Mouse (Mus musculus): ENCODE measurements around the gene Sidt2.

The Sidt2 gene

GRCm38 (mm10) chr9:45955107-45955963 is at the start of gene Sidt2:
Sidt2 (minus strand) TSS chr9:45955258.
- peak; percentile 87 for DNase-seq (ENCODE audit: low read depth)

DNA sequence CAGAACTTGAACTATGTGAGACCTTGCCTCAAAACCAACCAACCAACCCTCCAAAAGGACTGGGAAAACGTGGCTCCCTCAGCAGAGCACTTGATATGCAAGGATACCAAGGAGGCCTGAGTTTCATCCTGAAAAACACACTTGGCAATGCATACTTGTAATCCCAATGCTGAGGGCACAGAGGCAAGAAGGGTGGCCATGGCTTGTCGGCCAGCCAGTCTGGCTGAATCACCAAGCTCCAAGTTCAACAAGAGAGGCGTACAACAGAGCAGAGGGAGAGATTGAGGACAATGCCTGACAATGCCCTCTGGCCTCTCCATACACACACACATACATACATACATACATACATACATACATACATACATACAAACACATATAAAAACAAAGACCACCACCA is 49.5 kb upstream of the Sidt2 start:
- DNase-seq (ENCODE audit: low read depth): no peak

GRCm38 (mm10) chr9:46003729-46004128 is 48.7 kb upstream of the Sidt2 start:
- DNase-seq (ENCODE audit: low read depth): peak; percentile 69

DNA sequence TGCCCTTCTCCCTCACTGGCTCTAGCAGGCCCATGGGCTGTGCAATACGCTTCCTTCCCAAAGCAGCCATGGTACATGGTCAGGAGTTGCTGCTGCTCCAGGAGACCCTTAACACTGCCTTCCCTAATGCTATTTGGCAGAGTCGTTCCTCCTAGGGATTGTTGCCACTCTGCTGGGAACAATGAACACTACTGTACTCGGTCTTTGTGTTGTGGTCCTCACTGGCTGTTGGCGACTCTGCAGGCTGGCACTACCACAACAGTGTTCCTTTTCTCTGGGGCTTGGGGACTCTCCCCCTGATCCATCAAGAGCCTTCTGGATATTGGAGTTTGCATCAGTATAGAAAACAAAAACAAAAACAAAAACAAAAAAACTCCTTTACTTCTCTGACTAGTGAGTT is 44.0 kb upstream of the Sidt2 start:
- DNase-seq (ENCODE audit: low read depth): no peak

DNA sequence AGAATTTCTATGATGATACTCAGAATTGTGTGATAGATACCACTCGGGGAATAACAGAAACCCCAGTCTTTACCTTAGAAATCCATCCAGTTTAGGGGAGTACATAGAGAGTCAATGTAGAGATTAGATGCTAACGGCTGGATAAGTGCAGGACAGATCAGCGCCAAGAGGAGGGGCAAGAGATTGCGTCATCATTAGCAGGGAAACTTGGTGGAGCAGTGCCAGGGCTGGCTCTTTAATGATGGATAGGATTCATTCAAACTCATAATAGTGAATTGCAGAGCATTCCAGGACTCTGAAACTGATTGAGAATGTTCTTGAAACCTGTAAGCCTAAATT is 30.1 kb upstream of the Sidt2 start:
- DNase-seq (ENCODE audit: low read depth): peak; percentile 73

DNA sequence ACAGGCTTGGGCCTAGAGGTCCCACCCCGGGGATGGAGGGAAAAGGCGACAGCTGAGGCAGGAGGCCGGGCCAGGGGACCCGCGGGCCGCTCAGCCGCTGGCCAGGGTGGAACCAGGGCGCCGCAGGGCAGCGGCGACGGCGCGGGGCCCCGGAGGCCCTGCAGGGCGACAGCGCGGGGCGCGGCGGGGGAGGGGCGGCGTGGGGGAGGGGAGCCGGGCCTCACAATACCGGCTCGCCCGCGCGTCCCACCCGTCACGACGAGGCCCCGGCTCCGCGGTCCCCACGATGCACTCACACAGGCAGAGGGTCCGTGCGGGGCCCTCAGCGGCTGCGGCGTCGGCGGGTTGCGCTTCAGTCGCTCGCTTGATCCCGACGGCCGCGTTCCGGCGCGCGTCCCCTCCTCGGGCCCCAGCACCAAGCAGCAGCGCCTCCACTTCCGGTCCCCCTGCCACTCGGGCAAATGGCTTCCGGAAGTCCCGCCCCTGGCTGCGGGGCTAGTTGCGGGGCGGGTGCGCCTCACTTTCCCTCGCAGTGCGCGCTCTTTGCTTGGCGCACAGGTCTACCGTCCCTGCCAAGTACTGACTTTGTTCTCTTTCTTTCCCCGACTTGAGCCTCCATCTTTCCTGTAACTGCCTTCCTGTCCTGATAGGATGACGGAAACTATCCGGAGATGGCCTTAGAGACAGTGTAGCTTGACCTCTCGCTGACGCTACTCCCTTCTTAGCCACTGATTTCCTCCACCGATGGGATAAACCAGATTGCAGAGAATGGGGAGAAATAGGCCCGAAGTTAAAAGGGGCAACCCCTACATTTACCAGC is 29.6 kb upstream of the Sidt2 start:
- peak; percentile 84 for DNase-seq (ENCODE audit: low read depth)

- peak; percentile 64 for DNase-seq (ENCODE audit: low read depth)
Measured at GRCm38 (mm10) chr9:45983676-45984408, 28.8 kb upstream of the Sidt2 start.

- DNase-seq (ENCODE audit: low read depth): peak; percentile 43
Measured at GRCm38 (mm10) chr9:45981331-45981730, 26.3 kb upstream of the Sidt2 start.

GRCm38 (mm10) chr9:45980611-45981010 is 25.6 kb upstream of the Sidt2 start:
- DNase-seq (ENCODE audit: low read depth): no peak

DNA sequence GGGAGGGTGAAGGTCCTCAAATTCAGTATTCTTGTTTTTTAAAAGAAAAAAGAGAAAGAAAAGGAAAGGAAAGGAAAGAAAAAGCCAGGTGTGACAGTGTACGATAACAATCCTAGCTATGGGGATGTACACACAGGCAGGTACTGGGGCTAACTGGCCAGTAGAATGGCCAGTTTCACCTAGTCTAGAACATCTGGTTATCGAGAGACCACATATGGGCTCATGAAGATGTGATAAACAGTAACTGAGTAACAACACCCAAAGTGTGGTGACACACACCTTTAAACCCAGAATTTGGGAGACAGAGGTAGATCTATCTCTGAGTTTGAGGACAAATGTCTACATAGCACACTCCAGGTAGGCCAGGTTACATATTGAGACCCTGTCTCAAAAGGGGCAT is 24.7 kb upstream of the Sidt2 start:
- no peak for DNase-seq (ENCODE audit: low read depth)

DNA sequence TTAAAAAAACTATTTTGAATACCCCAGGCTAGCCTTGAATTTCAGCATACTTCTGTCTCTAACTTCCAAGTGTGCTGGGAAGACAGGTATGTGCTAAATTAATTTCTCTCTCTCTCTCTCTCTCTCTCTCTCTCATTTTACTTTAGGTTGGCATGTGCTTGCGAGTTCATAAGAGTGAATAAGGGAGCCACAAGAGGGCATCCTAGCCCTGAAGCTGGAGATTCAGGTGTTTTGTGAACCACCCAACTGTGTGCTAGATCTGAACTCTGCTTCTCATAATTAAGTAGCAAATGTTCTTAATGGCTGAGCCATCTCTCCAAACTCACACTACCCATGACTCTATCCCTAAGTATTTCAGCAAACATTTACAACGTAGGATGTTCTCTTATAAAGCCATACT is 21.8 kb upstream of the Sidt2 start:
- DNase-seq (ENCODE audit: low read depth): peak; percentile 41

GRCm38 (mm10) chr9:45963577-45963976 is 8.5 kb upstream of the Sidt2 start:
- DNase-seq (ENCODE audit: low read depth): no peak

GRCm38 (mm10) chr9:45961855-45962254 is 6.8 kb upstream of the Sidt2 start:
- peak; percentile 32 for DNase-seq (ENCODE audit: low read depth)

GRCm38 (mm10) chr9:45959661-45960060 is 4.6 kb upstream of the Sidt2 start:
- peak; percentile 92 for DNase-seq (ENCODE audit: low read depth)

DNA sequence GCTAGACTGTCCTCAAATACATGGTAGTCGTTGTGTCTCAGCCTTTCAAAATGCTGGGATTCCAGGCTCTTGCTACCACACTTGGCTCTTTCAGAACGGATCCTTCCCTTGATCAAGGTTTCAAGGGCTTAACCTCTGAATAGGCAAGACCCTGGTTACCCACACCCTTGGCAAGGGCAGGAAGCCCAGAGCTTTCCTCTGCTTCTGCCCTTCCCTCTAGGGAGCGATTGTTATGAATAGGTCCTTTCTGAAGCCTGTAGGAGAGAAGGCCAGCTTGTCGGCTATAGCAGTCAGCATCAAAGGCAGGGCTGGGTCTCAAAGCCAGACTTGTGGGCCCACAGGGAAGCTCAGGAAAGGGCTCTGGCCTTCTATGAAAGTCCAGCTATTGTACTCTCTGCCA is 3.8 kb upstream of the Sidt2 start:
- DNase-seq (ENCODE audit: low read depth): no peak

- DNase-seq (ENCODE audit: low read depth): no peak
Measured at GRCm38 (mm10) chr9:45958023-45958670, 3.1 kb upstream of the Sidt2 start.

DNA sequence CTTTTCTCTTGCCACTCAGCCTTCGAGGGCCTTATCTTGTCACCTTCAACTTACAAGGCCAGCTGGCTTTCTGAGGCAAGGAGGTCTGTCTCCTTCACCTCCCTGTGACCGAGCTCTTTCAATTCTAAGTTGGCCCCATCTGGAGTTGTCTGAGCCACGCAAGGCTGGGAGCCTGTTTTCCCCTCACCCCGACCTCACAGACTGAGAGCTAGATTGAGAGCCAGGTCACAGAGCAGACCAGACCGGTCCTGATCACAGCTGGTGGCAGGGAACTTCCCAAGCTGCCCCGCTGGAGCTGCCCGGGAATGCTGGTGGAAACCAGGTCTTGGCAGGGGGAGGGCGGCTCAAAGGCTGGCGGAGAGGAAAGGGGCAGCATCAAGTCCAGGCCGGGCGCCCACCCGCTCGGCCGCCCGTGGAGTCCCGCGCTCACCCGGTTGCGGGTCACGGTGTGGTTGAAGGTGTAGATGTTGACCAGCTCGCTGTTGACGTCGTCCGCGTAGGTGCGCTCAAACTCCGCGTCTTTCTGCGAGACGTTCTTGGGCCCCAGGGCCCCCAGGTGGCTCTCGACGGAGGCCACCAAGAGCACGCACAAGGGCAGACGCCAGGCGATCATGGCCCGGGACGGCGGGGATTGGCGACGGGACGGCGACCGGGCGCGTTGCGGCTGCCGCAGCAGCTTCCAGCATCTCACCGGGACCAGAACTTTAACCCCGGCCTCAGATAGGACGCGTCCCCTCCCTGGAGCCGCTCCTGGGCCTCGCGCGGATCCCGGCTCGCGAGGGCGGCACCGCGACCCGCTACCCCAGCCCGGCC is 558 bp downstream of the Sidt2 start:
- peak; percentile 61 for DNase-seq (ENCODE audit: low read depth)

GRCm38 (mm10) chr9:45953511-45954293 is 1.4 kb downstream of the Sidt2 start:
- DNase-seq (ENCODE audit: low read depth): peak; percentile 44

GRCm38 (mm10) chr9:45952890-45953289 is 2.2 kb downstream of the Sidt2 start:
- DNase-seq (ENCODE audit: low read depth): no peak

DNA sequence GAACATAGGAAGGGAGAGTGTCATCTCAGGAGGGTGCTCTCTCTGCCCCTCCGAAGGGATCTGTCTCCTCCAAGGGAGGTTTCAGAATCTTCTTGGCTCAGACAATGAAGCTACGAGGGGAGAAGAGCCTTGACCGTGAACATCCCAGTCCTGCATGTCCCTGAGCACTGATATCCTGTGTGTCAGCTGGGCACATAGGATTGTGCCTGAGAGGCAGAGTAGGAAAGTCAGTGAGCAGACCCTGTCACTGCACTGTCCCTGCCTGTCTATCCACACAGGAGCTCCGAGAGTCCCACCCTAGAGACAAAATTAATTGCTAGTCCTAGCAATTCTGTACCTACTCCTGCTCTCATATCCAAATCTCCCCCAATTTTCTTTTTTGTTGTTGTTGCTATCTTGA is 3.0 kb downstream of the Sidt2 start:
- DNase-seq (ENCODE audit: low read depth): no peak

DNA sequence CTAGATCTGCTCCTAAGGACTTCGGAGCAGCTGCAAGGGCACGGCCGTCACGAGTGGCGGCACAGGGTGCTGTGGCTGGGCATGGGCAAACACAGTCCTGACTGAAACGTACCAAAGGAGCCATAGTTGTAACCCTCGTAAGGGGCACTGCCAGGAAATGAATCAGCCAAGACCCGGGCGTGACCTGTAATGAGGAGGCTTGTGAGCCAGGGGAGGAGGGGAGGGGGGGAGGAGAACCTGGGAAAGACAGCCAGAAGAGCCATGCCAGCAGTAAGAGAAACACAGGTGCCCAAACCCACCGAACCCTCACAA is 8.2 kb downstream of the Sidt2 start:
- DNase-seq (ENCODE audit: low read depth): peak; percentile 33

All from 416B (cell line).